Mouse (Mus musculus) adrenal gland, adult 10 weeks (tissue): ENCODE data around the gene Dhrs11. TPM values are rescaled to one million over a fixed set of nuclear protein-coding genes. Genes with fewer than 3 reads are reported as not detected.

Source experiments
- polyA plus RNA-seq: library from polyadenylated mRNA; stranded (reverse); fragments of 350-450 nt; fragmentation: Illumina TruSeq; extraction: RNeasy Lipid Tissue Mini Kit (QIAGEN cat#74804); gene quantifications from one replicate; pipeline ENCODE4 v1.2.3, GENCODE M21; 2014; ENCODE audit warnings: low read depth, low replicate concordance

The Dhrs11 gene
- polyA plus RNA-seq, result 10.0 TPM

DNA sequence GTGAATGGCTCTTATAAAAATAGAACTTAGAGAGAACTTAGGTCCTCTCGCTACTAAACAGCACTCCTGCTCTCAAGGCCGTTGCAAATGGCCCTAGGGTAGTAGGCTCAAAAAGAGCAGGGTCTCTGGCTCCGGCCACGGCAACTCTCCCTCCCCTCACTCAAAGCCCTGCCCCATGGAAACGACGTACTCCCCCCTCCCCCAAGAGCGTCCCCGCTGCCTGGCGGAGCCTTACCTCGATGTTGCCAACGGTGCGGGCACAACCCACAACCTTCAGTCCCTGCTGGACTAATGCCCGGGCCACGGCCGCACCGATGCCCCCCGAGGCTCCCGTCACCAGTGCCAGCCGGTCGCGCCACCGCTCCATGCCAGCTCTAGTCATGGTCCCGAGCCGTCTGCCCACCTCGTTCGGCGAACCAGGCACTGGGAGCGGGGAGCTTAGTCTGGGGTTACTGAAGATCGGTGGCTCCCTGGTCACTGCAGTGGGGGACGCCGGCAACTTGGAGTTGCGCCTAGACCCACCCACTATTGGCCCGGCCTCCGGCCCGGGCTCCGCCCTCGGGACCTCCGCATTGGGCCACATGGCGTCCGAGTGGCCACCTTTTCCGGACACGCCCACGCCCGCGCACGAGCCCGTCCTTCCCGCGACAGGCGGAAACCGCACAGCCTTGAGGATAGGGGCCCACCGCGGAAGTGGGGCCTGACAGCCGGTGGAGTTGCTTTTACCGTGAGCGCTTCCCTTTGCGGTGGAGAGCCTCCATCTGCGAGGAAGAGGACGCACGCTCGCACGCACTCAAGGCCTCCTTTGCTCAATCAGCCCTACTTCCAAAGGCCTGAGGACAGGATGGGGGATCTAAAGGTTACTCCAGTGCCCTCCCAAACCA, at the start of gene Dhrs11:
Gene Dhrs11, minus strand, starts transcription at position 479 of the 884 bp plus-strand sequence.

GRCm38 (mm10) chr11:84870337-84871043, 41.7 kb upstream of the Dhrs11 start, which contains the start of gene Ggnbp2:
Gene Ggnbp2, minus strand, starts transcription at chr11:84870817.

GRCm38 (mm10) chr11:84818961-84819692, 9.7 kb downstream of the Dhrs11 start, which contains the start of gene Mrm1:
Gene Mrm1, minus strand, starts transcription at chr11:84819515.

Other genes starting within 250 kb of the Dhrs11 start
- gene Mrm1, start 9.5 kb downstream of the Dhrs11 start, polyA plus RNA-seq, result 4.3 TPM
- gene Ggnbp2, start 41.8 kb upstream of the Dhrs11 start, polyA plus RNA-seq, result 312 TPM
- gene Myo19, start 51.2 kb upstream of the Dhrs11 start, polyA plus RNA-seq, result 2.3 TPM
- gene Pigw, start 51.3 kb upstream of the Dhrs11 start, polyA plus RNA-seq, result 18.7 TPM
- gene Znhit3, start 87.4 kb upstream of the Dhrs11 start, polyA plus RNA-seq, result 6.3 TPM
- gene Car4, start 128.8 kb upstream of the Dhrs11 start, polyA plus RNA-seq, result 2.9 TPM